Mouse (Mus musculus) layer of hippocampus, adult 6 months (tissue): ENCODE results near the gene A430078G23Rik. TPM values are rescaled to one million over a fixed set of nuclear protein-coding genes. Genes with fewer than 3 reads are reported as not detected.

Experiments
- long read RNA-seq, 2 experiments: library from polyadenylated mRNA; unstranded; transcript quantifications; one replicate each; pipeline ENCODE4 v2.0.0; 2019 to 2020
- polyA plus RNA-seq: library from polyadenylated mRNA; unstranded; fragments of <200 nt; fragmentation: Nextera tagmentation; gene quantifications from 2 replicates; pipeline ENCODE4 v1.2.3, GENCODE M21; 2021

The A430078G23Rik gene
- not detected in 2 replicates for polyA plus RNA-seq
- long read RNA-seq, experiment 1 = 0 reads
- long read RNA-seq, experiment 2 = 0 reads

DNA sequence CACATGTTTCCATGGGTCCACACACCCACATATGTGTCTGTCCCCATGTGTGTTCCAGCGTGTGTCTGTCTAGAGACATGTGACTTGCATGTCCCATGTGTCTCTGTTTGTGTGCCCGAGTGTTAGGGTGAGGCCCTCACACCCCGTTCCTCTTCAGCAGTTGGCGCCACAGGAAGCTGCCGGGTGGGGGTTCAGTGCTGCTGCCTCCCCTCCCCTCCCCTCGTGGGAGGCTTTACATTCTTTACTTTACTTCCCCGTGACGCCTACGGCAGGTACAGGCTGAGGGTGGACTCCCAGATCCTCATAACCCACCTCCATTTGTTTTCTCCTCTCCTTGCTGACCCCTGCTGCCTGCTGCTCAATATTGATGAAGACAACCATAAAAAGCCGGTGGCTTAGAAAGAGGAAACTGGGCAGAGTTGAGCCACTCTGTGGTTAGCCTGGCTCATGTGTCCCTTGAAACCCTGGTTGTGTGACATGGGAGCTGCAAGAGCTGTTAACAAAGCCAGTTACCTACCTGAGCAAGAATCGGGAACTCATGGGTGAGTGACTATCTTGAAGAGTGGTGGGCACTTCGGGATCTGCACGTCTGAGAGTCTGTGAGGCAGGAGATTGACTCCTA lies at the start of gene A430078G23Rik:
A430078G23Rik (plus strand) TSS at position 227 of the 622 bp plus-strand sequence.

DNA sequence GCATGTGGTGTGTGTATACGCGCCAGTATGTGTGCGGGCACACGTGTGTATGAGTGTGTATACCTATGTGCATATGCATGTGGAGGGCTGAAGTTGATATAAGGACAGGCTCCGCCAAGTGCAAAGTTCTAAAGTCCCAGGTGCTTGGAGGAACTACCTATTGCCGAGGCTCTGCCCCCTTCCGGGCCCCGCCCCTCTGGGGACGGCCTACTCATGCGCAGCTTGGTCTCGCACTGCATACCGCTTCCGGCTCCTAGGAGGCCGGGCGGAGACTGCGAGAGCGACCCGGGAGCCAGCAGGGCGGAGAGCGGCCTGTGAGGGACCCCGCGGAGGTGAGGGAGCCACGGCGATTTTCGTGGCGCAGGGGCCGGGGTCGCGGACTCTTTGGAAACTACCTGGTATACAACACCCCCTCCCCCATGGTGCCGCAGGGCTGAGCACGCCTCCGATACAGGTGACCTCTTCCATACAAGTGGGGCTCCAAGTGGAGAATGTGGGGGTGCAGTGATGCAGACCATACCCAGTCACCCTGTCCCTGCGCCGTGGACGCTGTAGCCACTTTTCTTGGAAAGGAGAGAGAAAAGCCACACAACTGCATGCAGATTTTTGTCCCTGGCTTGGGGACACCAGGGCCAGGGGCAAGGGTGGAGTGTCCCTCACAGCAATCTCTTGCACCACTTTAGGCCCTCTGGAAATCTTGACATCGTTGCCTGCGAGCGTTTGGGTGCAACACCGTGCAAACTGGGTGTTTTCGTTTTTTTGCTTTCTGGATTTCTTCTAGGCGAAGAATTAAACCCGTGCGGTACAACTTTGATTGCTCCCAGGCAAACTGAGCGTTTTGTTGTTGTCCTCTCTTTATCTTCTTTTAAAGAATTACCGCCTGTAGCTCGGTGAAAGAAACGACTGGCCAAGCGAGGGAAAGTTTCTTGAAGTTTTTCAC lies 39.8 kb downstream of the A430078G23Rik start, which contains the start of gene Arhgef18:
Arhgef18 (plus strand) TSS at position 236 of the 940 bp plus-strand sequence.

Other genes with a start within 250 kb of the A430078G23Rik start
- gene Insr, start 73.8 kb upstream of the A430078G23Rik start, polyA plus RNA-seq = 16.0 and 24.4 TPM in 2 replicates
- gene Arhgef18, start 39.6 kb downstream of the A430078G23Rik start, polyA plus RNA-seq = 3.3 and 4.8 TPM in 2 replicates
- gene Pex11g, start 114.3 kb downstream of the A430078G23Rik start, polyA plus RNA-seq = 1.8 and 2.0 TPM in 2 replicates
- gene Tex45, start 117.4 kb downstream of the A430078G23Rik start, polyA plus RNA-seq = 0.09 TPM in 2 replicates
- gene Zfp358, start 139.7 kb downstream of the A430078G23Rik start, polyA plus RNA-seq = 8.3 and 10.3 TPM in 2 replicates
- 41.4 and 54.8 TPM in 2 replicates for gene Mcoln1, start 147.0 kb downstream of the A430078G23Rik start, polyA plus RNA-seq
- 13.2 and 15.8 TPM in 2 replicates for gene Pnpla6, start 162.0 kb downstream of the A430078G23Rik start, polyA plus RNA-seq
- 0.38 TPM in 1 of 2 replicates, not detected in the other for gene C330021F23Rik, start 214.6 kb downstream of the A430078G23Rik start, polyA plus RNA-seq
- 6.2 and 9.2 TPM in 2 replicates for gene Camsap3, start 233.9 kb downstream of the A430078G23Rik start, polyA plus RNA-seq